Mouse (Mus musculus) brain, embryonic 14.5 days (tissue): ENCODE results near the gene Adamts14.

Source experiments
- CTCF ChIP-seq: fragments of 200-500 bp; IDR thresholded peaks from 2 replicates; pipeline ENCODE4 v1.5.1; 2012; ENCODE audit warnings: inconsistent platforms, mild to moderate bottlenecking, moderate library complexity, borderline replicate concordance; ENCODE audit not compliant: insufficient read depth, insufficient read length; ENCODE audit errors: extremely low read depth
- POLR2A ChIP-seq: fragments of 200-500 bp; IDR thresholded peaks from 2 replicates; pipeline ENCODE4 v1.6.1; 2012; ENCODE audit warnings: mild to moderate bottlenecking, inconsistent platforms, borderline replicate concordance; ENCODE audit not compliant: poor library complexity, insufficient read depth, insufficient read length, severe bottlenecking; ENCODE audit errors: extremely low read depth

- TF ChIP-seq POLR2A, result no peak
- no peak for TF ChIP-seq CTCF
These were observed 32.8 kb upstream of the Adamts14 start for GRCm38 (mm10) chr10:61305928-61306590.
